Mouse (Mus musculus): ENCODE results near the gene Sorbs1. TPM values are rescaled to one million over a fixed set of nuclear protein-coding genes. Genes with fewer than 3 reads are reported as not detected.

The Sorbs1 gene
- polyA plus RNA-seq, 1 experiment = 79.3 TPM

DNA sequence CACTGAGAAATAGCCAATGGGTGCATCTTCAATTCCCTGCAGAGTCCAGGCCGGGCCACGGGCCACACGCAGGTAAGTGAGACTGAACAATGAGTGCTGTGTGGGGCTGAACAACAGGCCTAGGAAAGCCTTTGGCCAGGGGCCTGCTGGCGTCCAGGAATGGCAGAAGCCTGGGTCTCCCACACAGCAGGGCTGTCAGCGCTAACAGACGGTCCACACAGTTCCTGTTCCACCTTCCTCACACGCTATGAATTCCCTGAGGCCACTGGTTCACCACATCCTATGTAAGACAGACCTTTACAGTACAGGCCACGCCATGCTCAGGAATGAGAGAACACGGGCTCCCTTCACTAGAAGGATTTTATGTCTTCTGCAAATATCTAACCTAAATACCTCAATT, 103.5 kb downstream of the Sorbs1 start:
- Histone ChIP-seq H3K27me3 (ENCODE audit: control insufficient read depth, insufficient read depth, low read length) (no peaks in the 10 kb centered on the region), H3K4me3 (replicated peaks; ENCODE audit: insufficient read depth, low read depth, low read length) (no peak overlapping the region), H3K4me1 (ENCODE audit: control insufficient read depth, insufficient read depth, low read length) (peaks cover 15% of the 10 kb centered on the region; the same call in 1 of the 2 replicates), H3K27ac (ENCODE audit: insufficient read depth, low read length) (no peak overlapping the region)
- 21% methylated on average over 9 of the region's 9 CpGs for WGBS
- no peak for TF ChIP-seq CTCF (IDR thresholded peaks at IDR 0.05; ENCODE audit: borderline replicate concordance, insufficient read depth, low read depth, low read length)
- TF ChIP-seq POLR2A (IDR thresholded peaks at IDR 0.05; ENCODE audit: borderline replicate concordance, insufficient read depth, low read length) = no peak
- DNase-seq = peak; percentile 73 to 79

DNA sequence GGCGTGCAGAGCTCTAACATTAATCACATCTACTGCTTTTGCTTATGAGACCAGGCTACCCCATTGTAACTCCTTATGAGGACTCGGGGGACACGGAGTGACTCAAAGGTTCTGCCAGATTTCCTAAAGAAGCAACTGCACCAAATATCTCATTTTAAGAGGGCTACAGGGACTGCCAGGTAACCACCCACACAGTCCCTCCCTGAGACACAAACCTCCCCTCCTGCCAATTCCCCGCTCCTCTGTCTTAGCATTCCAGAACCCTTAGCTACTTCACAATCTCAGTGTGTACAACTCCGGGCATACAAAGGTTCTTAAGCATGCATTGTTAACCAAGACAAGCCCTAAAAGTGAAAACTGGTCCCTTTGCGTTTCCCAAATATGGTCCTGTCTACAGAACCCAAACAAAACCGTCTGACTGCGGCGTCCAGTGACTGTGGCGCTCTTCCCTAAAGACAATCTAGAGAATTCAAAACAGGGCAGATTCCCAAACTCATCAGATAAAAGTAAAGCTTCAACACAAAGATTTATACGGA, 104.0 kb downstream of the Sorbs1 start:
- WGBS = 51% methylated on average over 11 of the region's 11 CpGs
- DNase-seq = peak in 1 of 2 experiments; percentile 25
- H3K4me3 ChIP-seq (replicated peaks; ENCODE audit: insufficient read depth, low read depth, low read length) = no peak overlapping the region
- peaks cover 15% of the 10 kb centered on the region; the same call in 1 of the 2 replicates for H3K4me1 ChIP-seq (ENCODE audit: control insufficient read depth, insufficient read depth, low read length)
- H3K27ac ChIP-seq (ENCODE audit: insufficient read depth, low read length) = no peak overlapping the region
- TF ChIP-seq POLR2A (IDR thresholded peaks at IDR 0.05; ENCODE audit: borderline replicate concordance, insufficient read depth, low read length) (no peak), CTCF (IDR thresholded peaks at IDR 0.05; ENCODE audit: borderline replicate concordance, insufficient read depth, low read depth, low read length) (no peak)
- no peaks in the 10 kb centered on the region for H3K27me3 ChIP-seq (ENCODE audit: control insufficient read depth, insufficient read depth, low read length)

DNA sequence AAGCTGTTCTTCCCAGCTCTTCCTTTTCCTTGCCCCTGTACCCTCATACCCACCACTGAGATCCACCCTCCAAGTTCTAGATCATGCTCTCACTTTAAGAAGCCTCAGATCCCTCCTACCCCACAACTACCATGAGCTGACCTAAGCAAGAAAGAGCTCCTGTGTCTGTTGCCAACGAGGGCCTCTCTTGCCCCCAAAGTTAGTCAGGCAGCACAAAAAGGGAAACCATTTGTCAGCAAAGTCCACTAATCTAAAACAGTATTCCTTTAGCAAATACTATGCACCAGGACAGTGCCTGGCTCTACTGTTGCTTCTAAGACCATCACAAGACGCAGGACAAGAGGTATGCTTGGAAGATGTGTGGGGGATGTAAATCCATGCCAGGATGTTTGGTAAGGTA, 106.4 kb downstream of the Sorbs1 start:
- H3K4me3 ChIP-seq (replicated peaks; ENCODE audit: insufficient read depth, low read depth, low read length) = no peak overlapping the region
- TF ChIP-seq CTCF (IDR thresholded peaks at IDR 0.05; ENCODE audit: borderline replicate concordance, insufficient read depth, low read depth, low read length) (no peak), POLR2A (IDR thresholded peaks at IDR 0.05; ENCODE audit: borderline replicate concordance, insufficient read depth, low read length) (no peak)
- DNase-seq = no peak
- no peaks in the 10 kb centered on the region for H3K27me3 ChIP-seq (ENCODE audit: control insufficient read depth, insufficient read depth, low read length)
- no peak overlapping the region for H3K27ac ChIP-seq (ENCODE audit: insufficient read depth, low read length)
- peaks cover 15% of the 10 kb centered on the region; the same call in 1 of the 2 replicates for H3K4me1 ChIP-seq (ENCODE audit: control insufficient read depth, insufficient read depth, low read length)
- WGBS = 82% methylated on average over 2 of the region's 2 CpGs

DNA sequence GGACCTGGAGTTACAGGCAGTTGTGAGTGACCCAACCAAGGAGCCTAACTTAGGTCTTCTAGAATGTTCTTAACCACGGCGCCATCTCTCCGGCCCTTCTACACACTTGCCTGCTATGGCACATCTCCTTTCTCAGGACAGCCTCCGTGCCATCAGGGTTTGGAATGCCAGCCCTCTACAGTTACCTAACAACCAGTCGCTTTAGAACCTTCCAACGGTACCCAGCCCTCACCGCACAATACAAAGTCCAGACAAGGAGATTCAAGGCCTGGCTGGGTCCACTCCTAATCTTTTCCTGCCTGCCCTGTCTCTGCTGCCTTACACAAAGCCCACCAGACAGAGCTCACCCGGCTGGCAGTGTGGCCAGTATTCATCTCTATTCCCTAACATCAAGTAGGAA, 106.9 kb downstream of the Sorbs1 start:
- Histone ChIP-seq H3K27ac (ENCODE audit: insufficient read depth, low read length) (no peak overlapping the region), H3K27me3 (ENCODE audit: control insufficient read depth, insufficient read depth, low read length) (no peaks in the 10 kb centered on the region), H3K4me3 (replicated peaks; ENCODE audit: insufficient read depth, low read depth, low read length) (no peak overlapping the region), H3K4me1 (ENCODE audit: control insufficient read depth, insufficient read depth, low read length) (peaks cover 15% of the 10 kb centered on the region; the same call in 1 of the 2 replicates)
- TF ChIP-seq POLR2A (IDR thresholded peaks at IDR 0.05; ENCODE audit: borderline replicate concordance, insufficient read depth, low read length) = no peak
- TF ChIP-seq CTCF (IDR thresholded peaks at IDR 0.05; ENCODE audit: borderline replicate concordance, insufficient read depth, low read depth, low read length) = no peak
- no peak for DNase-seq
- WGBS = 92% methylated on average over 8 of the region's 8 CpGs

DNA sequence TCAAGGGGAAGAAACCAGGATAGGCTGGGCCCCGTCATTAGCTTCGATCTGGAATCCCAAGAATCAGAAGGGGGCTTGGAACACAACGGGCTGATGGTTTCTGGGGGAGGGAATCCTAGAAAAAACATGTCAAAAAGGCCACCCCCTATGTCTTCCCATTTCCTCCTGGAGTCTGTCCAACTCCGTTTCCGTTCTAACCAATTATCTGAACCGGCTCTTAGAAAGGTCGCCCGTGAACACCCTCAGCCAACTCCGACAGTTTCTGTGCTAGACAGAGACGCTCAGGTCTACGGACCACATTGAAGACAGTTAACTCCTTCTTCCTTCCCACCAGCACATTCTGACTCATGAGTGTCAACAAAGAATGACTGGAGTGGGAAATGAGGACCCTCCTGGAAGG, 107.8 kb downstream of the Sorbs1 start:
- Histone ChIP-seq H3K4me1 (ENCODE audit: control insufficient read depth, insufficient read depth, low read length) (peaks cover 15% of the 10 kb centered on the region; the same call in 1 of the 2 replicates), H3K4me3 (replicated peaks; ENCODE audit: insufficient read depth, low read depth, low read length) (no peak overlapping the region), H3K27ac (ENCODE audit: insufficient read depth, low read length) (no peak overlapping the region), H3K27me3 (ENCODE audit: control insufficient read depth, insufficient read depth, low read length) (no peaks in the 10 kb centered on the region)
- no peak for DNase-seq
- 53% methylated on average over 11 of the region's 11 CpGs for WGBS
- TF ChIP-seq CTCF (IDR thresholded peaks at IDR 0.05; ENCODE audit: borderline replicate concordance, insufficient read depth, low read depth, low read length) = no peak
- TF ChIP-seq POLR2A (IDR thresholded peaks at IDR 0.05; ENCODE audit: borderline replicate concordance, insufficient read depth, low read length) = no peak

DNA sequence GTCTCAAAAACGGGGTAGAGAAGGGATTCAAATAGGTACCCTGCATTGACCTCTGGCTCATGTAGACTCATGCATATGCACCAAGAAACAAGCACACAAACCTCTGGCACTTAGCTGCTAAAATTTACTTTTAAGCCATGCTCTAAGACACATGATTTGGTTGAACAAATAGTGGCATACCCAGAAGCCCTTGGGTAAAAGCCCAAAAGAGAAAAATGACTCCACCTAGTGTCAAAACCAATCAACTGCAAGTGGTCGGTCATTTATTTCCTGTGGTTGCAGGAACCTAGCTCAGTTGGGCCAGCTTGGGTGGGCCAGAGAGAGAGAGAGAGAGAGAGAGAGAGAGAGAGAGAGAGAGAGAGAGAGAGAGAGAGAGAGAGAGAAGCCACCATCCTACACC, 109.0 kb downstream of the Sorbs1 start:
- Histone ChIP-seq H3K27me3 (ENCODE audit: control insufficient read depth, insufficient read depth, low read length) (no peaks in the 10 kb centered on the region), H3K27ac (ENCODE audit: insufficient read depth, low read length) (no peak overlapping the region), H3K4me1 (ENCODE audit: control insufficient read depth, insufficient read depth, low read length) (peaks cover 5% of the 10 kb centered on the region; the same call in 1 of the 2 replicates), H3K4me3 (replicated peaks; ENCODE audit: insufficient read depth, low read depth, low read length) (no peak overlapping the region)
- TF ChIP-seq CTCF (IDR thresholded peaks at IDR 0.05; ENCODE audit: borderline replicate concordance, insufficient read depth, low read depth, low read length) (no peak), POLR2A (IDR thresholded peaks at IDR 0.05; ENCODE audit: borderline replicate concordance, insufficient read depth, low read length) (no peak)
- WGBS = 80% methylated on average over 2 of the region's 2 CpGs
- no peak for DNase-seq

DNA sequence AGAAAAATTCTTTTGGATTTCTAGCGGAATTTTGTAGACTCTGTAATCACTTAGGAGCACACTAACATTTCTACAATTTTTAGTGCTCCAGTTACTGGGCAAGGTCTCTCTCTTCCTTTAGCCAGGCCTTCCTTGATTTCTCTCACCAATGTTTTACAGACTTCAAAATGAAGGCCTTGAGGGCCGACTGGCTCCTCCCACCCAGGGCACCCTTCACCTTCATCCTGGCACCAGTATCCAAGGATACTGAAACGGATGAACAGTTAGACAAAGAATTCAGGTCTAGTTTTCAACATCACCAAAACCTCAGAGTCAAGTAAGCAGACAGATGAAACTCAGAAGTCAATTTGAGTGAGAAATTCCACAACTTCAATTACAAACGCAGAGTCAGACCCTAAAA, 109.6 kb downstream of the Sorbs1 start:
- 87% methylated on average over 4 of the region's 4 CpGs for WGBS
- DNase-seq = no peak
- Histone ChIP-seq H3K27me3 (ENCODE audit: control insufficient read depth, insufficient read depth, low read length) (no peaks in the 10 kb centered on the region), H3K4me3 (replicated peaks; ENCODE audit: insufficient read depth, low read depth, low read length) (no peak overlapping the region), H3K27ac (ENCODE audit: insufficient read depth, low read length) (no peak overlapping the region), H3K4me1 (ENCODE audit: control insufficient read depth, insufficient read depth, low read length) (0 out of 2 replicates have a peak, but pooled peaks cover 3% of the 10 kb centered on the region)
- TF ChIP-seq POLR2A (IDR thresholded peaks at IDR 0.05; ENCODE audit: borderline replicate concordance, insufficient read depth, low read length) = no peak
- TF ChIP-seq CTCF (IDR thresholded peaks at IDR 0.05; ENCODE audit: borderline replicate concordance, insufficient read depth, low read depth, low read length) = no peak

DNA sequence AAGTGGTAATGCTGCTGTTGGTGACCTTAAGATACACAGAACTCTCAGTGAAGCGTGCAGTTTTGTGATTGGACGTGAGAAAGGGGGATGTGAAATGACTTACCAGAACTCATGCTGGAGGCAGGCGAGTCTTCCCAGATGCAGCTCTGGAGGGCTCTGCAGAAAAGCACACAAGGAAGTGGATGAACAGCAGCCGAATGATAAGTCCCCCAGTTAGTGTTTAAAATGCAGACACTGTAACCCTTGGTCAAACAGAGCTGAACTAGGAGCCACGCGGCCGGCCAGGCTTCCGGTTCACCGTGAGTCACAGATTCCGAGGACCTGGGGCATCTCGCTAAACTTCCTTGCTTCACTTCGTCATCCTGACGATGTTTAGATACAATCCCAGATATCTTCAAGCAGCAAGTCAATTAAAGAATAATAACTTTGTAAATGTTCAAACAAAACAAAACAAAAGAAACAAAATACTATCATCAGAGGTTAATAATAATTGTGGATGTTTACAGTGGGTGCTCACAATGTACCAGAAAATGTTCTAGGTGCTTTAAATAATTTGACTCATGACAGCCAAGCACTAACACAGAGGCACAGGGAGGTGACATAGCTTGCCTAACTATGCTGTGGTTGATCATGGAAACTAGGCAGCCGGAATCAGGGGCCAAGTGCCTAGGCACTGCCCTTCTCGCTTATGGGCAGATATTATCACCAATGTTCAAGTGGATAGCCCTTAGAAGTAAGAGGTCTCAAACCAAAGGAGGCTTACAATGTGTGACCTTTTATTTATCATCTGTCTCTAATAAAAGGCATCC, 111.2 kb downstream of the Sorbs1 start:
- H3K4me1 ChIP-seq (ENCODE audit: control insufficient read depth, insufficient read depth, low read length) = 0 out of 2 replicates have a peak, but pooled peaks cover 3% of the 10 kb centered on the region
- no peak overlapping the region for H3K4me3 ChIP-seq (replicated peaks; ENCODE audit: insufficient read depth, low read depth, low read length)
- no peak for TF ChIP-seq POLR2A (IDR thresholded peaks at IDR 0.05; ENCODE audit: borderline replicate concordance, insufficient read depth, low read length)
- no peak for TF ChIP-seq CTCF (IDR thresholded peaks at IDR 0.05; ENCODE audit: borderline replicate concordance, insufficient read depth, low read depth, low read length)
- DNase-seq = no peak
- no peak overlapping the region for H3K27ac ChIP-seq (ENCODE audit: insufficient read depth, low read length)
- 88% methylated on average over 15 of the region's 15 CpGs for WGBS
- no peaks in the 10 kb centered on the region for H3K27me3 ChIP-seq (ENCODE audit: control insufficient read depth, insufficient read depth, low read length)

All from cerebellum, adult 2 months (tissue).